Comparison of ENCODE assay signal across 10 mouse cellular contexts in the genomic region with DNA sequence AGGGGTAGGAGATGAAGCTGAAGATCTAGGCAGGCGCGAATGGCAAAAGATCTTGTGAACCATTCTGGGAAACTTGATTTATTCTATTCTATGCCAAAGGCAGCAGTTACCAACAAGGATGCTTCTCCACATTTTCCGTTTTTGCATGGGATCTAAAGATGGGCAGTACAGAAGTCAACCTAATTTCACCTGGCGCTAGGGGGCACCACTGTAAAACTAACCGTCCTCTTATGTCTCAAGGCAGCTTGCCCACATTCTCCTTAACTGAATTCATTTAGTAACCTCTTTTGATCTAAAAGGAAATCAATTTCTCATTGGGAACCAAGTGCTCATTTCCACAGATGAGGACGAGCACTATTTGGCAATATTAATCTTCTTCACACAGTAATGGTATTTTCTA. TPM values are rescaled to one million over a fixed set of nuclear protein-coding genes. Genes with fewer than 3 reads are reported as not detected.
DNase-seq lines count a peak whose midpoint lies in the region; ATAC-seq and TF ChIP-seq lines count a peak whose summit lies in the region.
"Had no signal": no experiment of that assay in that cellular context is flagged by ENCODE, and none has a peak within 500 bp of the region (broad histone marks: within the 10 kb centered on the region; RNA-seq: fewer than 3 reads in every experiment).

No protein-coding gene starts in this region.

- no peaks in the 10 kb centered on the region for H3K9me3 ChIP-seq in liver, embryonic 12.5 days (replicated peaks)
- H3K9me3 ChIP-seq in limb, embryonic 10.5 days (replicated peaks), result no peaks in the 10 kb centered on the region

- H3K4me1 ChIP-seq in liver, adult 2 months (ENCODE audit: control insufficient read depth, insufficient read depth, low read length), result no peaks in the 10 kb centered on the region
- no peaks in the 10 kb centered on the region for H3K4me1 ChIP-seq in liver, embryonic 12.5 days
- H3K4me1 ChIP-seq in bone marrow, adult 2 months (ENCODE audit: control insufficient read depth, insufficient read depth, low read length), result no peaks in the 10 kb centered on the region; the same call in 1 of the 2 replicates
- peaks cover 23% of the 10 kb centered on the region for H3K4me1 ChIP-seq in limb, embryonic 10.5 days

- H3K27ac ChIP-seq in liver, adult 2 months (replicated peaks; ENCODE audit: insufficient read depth, low read depth, low read length), result no peak overlapping the region
- no peak overlapping the region for H3K27ac ChIP-seq in liver, embryonic 12.5 days
- H3K27ac ChIP-seq in bone marrow, adult 2 months (ENCODE audit: control insufficient read depth, insufficient read depth, low read depth, low read length, poor library complexity), result no peak overlapping the region
- no peak overlapping the region for H3K27ac ChIP-seq in limb, embryonic 10.5 days
- H3K27ac ChIP-seq: embryonic facial prominence, embryonic 13.5 days had no signal

- no peak overlapping the region for H3K4me3 ChIP-seq in liver, adult 2 months (ENCODE audit: insufficient read depth, low read depth, low read length)
- no peak overlapping the region for H3K4me3 ChIP-seq in liver, embryonic 12.5 days
- no peak overlapping the region for H3K4me3 ChIP-seq in bone marrow, adult 2 months (replicated peaks; ENCODE audit: control insufficient read depth, low read depth, low read length)
- no peak overlapping the region for H3K4me3 ChIP-seq in limb, embryonic 10.5 days
- H3K4me3 ChIP-seq: embryonic facial prominence, embryonic 13.5 days had no signal

- peak; percentile 49 for DNase-seq in liver, adult 2 months (ENCODE audit: extremely low read depth, low read depth, low spot score)
- peak; percentile 50 to 93 for DNase-seq in frontal cortex, adult 2 months (ENCODE audit: extremely low spot score in 1 of 2, low spot score in 1 of 2)
- peak; percentile 72 for DNase-seq in kidney, adult 9 months
- peak; percentile 53 for DNase-seq in limb, embryonic 10.5 days (ENCODE audit: low spot score)
- peak; percentile 67 for DNase-seq in ovary, postnatal 14 days (ENCODE audit: low spot score)
- peak; percentile 44 for DNase-seq in urinary bladder, adult 2 months (ENCODE audit: low spot score)

- no peak overlapping the region for H3K4me2 ChIP-seq in liver, embryonic 12.5 days
- H3K4me2 ChIP-seq: embryonic facial prominence, embryonic 13.5 days had no signal

- TF ChIP-seq CTCF in liver, adult 2 months (IDR thresholded peaks at IDR 0.05; ENCODE audit: low read depth, low read length), result peak; percentile 52
- TF ChIP-seq CTCF in bone marrow, adult 2 months (IDR thresholded peaks at IDR 0.05; ENCODE audit: control insufficient read depth, insufficient read depth, low read length), result peak; percentile 31; the same call in 1 of the 2 replicates

- no peaks in the 10 kb centered on the region for H3K79me2 ChIP-seq in liver, adult 2 months (ENCODE audit: control insufficient read depth, insufficient read depth, low read length)

- TF ChIP-seq POLR2A in liver, adult 2 months (IDR thresholded peaks at IDR 0.05; ENCODE audit: extremely low read depth, insufficient read depth, low read length), result no peak
- TF ChIP-seq POLR2A in bone marrow, adult 2 months (IDR thresholded peaks at IDR 0.05; ENCODE audit: borderline replicate concordance, control insufficient read depth, low read depth, low read length), result no peak

- 17% methylated on average over 6 of the region's 6 CpGs for WGBS in liver, adult 2 months
- WGBS in liver, embryonic 12.5 days (ENCODE audit: insufficient replicate concordance), result 21% methylated on average over 6 of the region's 6 CpGs
- WGBS in bone marrow, adult 2 months, result 35% methylated on average over 6 of the region's 6 CpGs
- 27% methylated on average over 6 of the region's 6 CpGs for WGBS in limb, embryonic 10.5 days

- no peaks in the 10 kb centered on the region for H3K27me3 ChIP-seq in liver, adult 2 months (ENCODE audit: control insufficient read depth, insufficient read depth, low read length)
- no peaks in the 10 kb centered on the region for H3K27me3 ChIP-seq in liver, embryonic 12.5 days (replicated peaks)
- H3K27me3 ChIP-seq in limb, embryonic 10.5 days (ENCODE audit: low read depth, poor library complexity, severe bottlenecking), result no peaks in the 10 kb centered on the region
- H3K27me3 ChIP-seq: embryonic facial prominence, embryonic 13.5 days had no signal

- H3K36me3 ChIP-seq in liver, adult 2 months (ENCODE audit: control insufficient read depth, insufficient read depth, low read length), result no peaks in the 10 kb centered on the region
- H3K36me3 ChIP-seq in liver, embryonic 12.5 days, result no peaks in the 10 kb centered on the region
- no peaks in the 10 kb centered on the region for H3K36me3 ChIP-seq in limb, embryonic 10.5 days
- H3K36me3 ChIP-seq: embryonic facial prominence, embryonic 13.5 days had no signal

- H3K9ac ChIP-seq in liver, adult 2 months (ENCODE audit: low read depth, low read length), result no peak overlapping the region
- H3K9ac ChIP-seq in liver, embryonic 12.5 days, result no peak overlapping the region
- H3K9ac ChIP-seq: embryonic facial prominence, embryonic 13.5 days had no signal

- no peak for ATAC-seq in liver, embryonic 12.5 days

RNA-seq across cellular contexts. Expression of gene Tnfsf4, which starts 4.9 kb away (rescaled TPM):
- not detected in 2 replicates for total RNA-seq in liver, adult 2 months (2014; rRNA removed)
- not detected in 2 replicates for polyA plus RNA-seq in liver, adult 2 months (2012; rRNA removed)
- polyA plus RNA-seq in liver, embryonic 12.5 days (2016; fragmentation: Nextera tagmentation; extraction: Ambion mirVana), result not detected in 2 replicates
- not detected in 2 replicates for polyA plus RNA-seq in bone marrow, adult 2 months (2011; ENCODE audit: insufficient read depth, insufficient read length, low replicate concordance, missing spikeins)
- polyA plus RNA-seq in frontal cortex, adult 2 months (2012; rRNA removed), result not detected in 2 replicates
- 0.08 TPM in 1 of 2 replicates, not detected in the other for polyA plus RNA-seq in limb, embryonic 10.5 days (2016; fragmentation: Nextera tagmentation; extraction: Ambion mirVana)
- polyA plus RNA-seq in urinary bladder, adult 2 months (2012; rRNA removed), result not detected in 2 replicates
- polyA plus RNA-seq: embryonic facial prominence, embryonic 13.5 days; stomach, embryonic 14.5 days had no signal
